Mouse (Mus musculus) gonadal fat pad, adult 2 months (tissue): ENCODE results near the gene Gorasp1. TPM values are rescaled to one million over a fixed set of nuclear protein-coding genes. Genes with fewer than 3 reads are reported as not detected.

Experiments
- polyA plus RNA-seq: library from polyadenylated mRNA; depleted of rRNA; stranded (reverse); fragments of >200 nt; gene quantifications from 2 replicates; pipeline ENCODE4 v1.2.3, GENCODE M21; 2012; rRNA removed

Gorasp1 gene
- polyA plus RNA-seq, 1 experiment, result 47.2 TPM

Other genes with a start within 250 kb of the Gorasp1 start
- gene Scn10a, start 218.2 kb downstream of the Gorasp1 start, polyA plus RNA-seq, result 0.01 and 0.03 TPM in 2 replicates
- not detected in 2 replicates for gene Scn11a, start 112.1 kb downstream of the Gorasp1 start, polyA plus RNA-seq
- gene Wdr48, start 42.7 kb downstream of the Gorasp1 start, polyA plus RNA-seq, result 38.2 and 42.4 TPM in 2 replicates
- 2.0 and 3.8 TPM in 2 replicates for gene Ttc21a, start within 50 bp of the Gorasp1 start, polyA plus RNA-seq
- gene Csrnp1, start 47.1 kb upstream of the Gorasp1 start, polyA plus RNA-seq, result 22.6 and 28.6 TPM in 2 replicates
- gene Xirp1, start 86.0 kb upstream of the Gorasp1 start, polyA plus RNA-seq, result 0.14 and 0.26 TPM in 2 replicates
- 9.1 and 11.8 TPM in 2 replicates for gene Cx3cr1, start 132.3 kb upstream of the Gorasp1 start, polyA plus RNA-seq
- 0.14 TPM in 1 of 2 replicates, not detected in the other for gene Ccr8, start 154.5 kb upstream of the Gorasp1 start, polyA plus RNA-seq
- gene Slc25a38, start 172.8 kb upstream of the Gorasp1 start, polyA plus RNA-seq, result 33.5 and 38.7 TPM in 2 replicates
- gene Rpsa, start 190.1 kb upstream of the Gorasp1 start, polyA plus RNA-seq, result 1,380 and 2,360 TPM in 2 replicates
- gene Mobp, start 212.1 kb upstream of the Gorasp1 start, polyA plus RNA-seq, result 0.05 TPM in 1 of 2 replicates, not detected in the other